Comparison of ENCODE assay signal across 9 mouse cellular contexts in the genomic region with DNA sequence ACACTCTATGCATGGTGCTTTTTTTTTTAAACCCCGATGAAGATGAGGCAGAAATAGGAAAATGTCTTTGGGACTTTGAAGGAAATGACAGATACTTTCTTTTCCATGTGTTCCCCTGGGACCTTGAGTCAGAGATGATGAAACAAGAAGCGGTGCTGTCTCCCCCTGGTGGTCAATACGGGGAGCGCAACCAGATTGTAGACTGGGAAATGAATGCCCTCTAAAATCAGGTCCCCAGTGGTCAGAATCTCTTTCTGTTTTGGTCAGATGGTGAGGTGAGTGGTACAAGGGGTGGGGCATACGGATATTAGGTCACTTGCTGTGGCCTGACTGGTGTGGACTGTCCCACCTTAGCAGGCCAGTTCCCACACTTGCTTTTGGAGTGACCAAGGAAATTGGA. TPM values are rescaled to one million over a fixed set of nuclear protein-coding genes. Genes with fewer than 3 reads are reported as not detected.
DNase-seq lines count a peak whose midpoint lies in the region; ATAC-seq and TF ChIP-seq lines count a peak whose summit lies in the region.
"Had no signal": no experiment of that assay in that cellular context is flagged by ENCODE, and none has a peak within 500 bp of the region (broad histone marks: within the 10 kb centered on the region; RNA-seq: fewer than 3 reads in every experiment).

No protein-coding gene starts in this region.

- no peak overlapping the region for H3K4me2 ChIP-seq in lung, embryonic 14.5 days
- H3K4me2 ChIP-seq: liver, embryonic 15.5 days had no signal

- ATAC-seq in cerebellum, adult (ENCODE audit: insufficient number of reproducible peaks, low FRiP score, low TSS enrichment) = peak; percentile 42; the same call in 1 of the 2 replicates
- no peak for ATAC-seq in lung, embryonic 14.5 days (ENCODE audit: insufficient read depth)

- peak; percentile 91 for TF ChIP-seq CTCF in lung, embryonic 14.5 days (IDR thresholded peaks at IDR 0.05; ENCODE audit: low read depth)

- in situ Hi-C loops in ES-E14 (cut with MboI; ENCODE audit: low sequenced_read_pairs in 2 of 2, unreplicated experiment in 2 of 2) = no loop called here

- peaks cover 0 to 11% of the 10 kb centered on the region in 2 experiments; a peak in 1 of 4 replicates for H3K4me1 ChIP-seq in ES-E14 (ENCODE audit: control insufficient read depth in 2 of 2, insufficient read depth in 2 of 2, low read length in 2 of 2, poor library complexity in 1 of 2)
- H3K4me1 ChIP-seq in lung, embryonic 14.5 days (ENCODE audit: insufficient read depth) = no peaks in the 10 kb centered on the region

- H3K36me3 ChIP-seq in ES-E14 (ENCODE audit: control insufficient read depth, insufficient read depth, low read length, poor library complexity, severe bottlenecking) = no peaks in the 10 kb centered on the region
- H3K36me3 ChIP-seq in lung, embryonic 14.5 days (ENCODE audit: insufficient read depth) = no peaks in the 10 kb centered on the region
- H3K36me3 ChIP-seq: liver, embryonic 15.5 days had no signal

- no peak overlapping the region for H3K4me3 ChIP-seq in ES-E14 (ENCODE audit: insufficient read depth in 1 of 2, low read depth in 1 of 2, low read length in 2 of 2, poor library complexity in 1 of 2, severe bottlenecking in 1 of 2)
- no peak overlapping the region for H3K4me3 ChIP-seq in lung, embryonic 14.5 days (ENCODE audit: low read depth, low read length)
- H3K4me3 ChIP-seq: liver, embryonic 15.5 days had no signal

- 3% methylated on average over 5 of the region's 5 CpGs for WGBS in lung, embryonic 14.5 days

- H3K27me3 ChIP-seq in lung, embryonic 14.5 days (ENCODE audit: insufficient read depth, low read length) = no peaks in the 10 kb centered on the region

- H3K9ac ChIP-seq in ES-E14 (ENCODE audit: insufficient read depth, low read depth, low read length, poor library complexity, severe bottlenecking) = no peak overlapping the region
- H3K9ac ChIP-seq in lung, embryonic 14.5 days = no peak overlapping the region
- H3K9ac ChIP-seq: liver, embryonic 15.5 days had no signal

- H3K9me3 ChIP-seq in ES-E14 (ENCODE audit: control insufficient read depth, insufficient read depth, low read depth, low read length) = no peaks in the 10 kb centered on the region
- no peaks in the 10 kb centered on the region for H3K9me3 ChIP-seq in lung, embryonic 14.5 days (ENCODE audit: low read depth, low read length)
- H3K9me3 ChIP-seq: liver, embryonic 15.5 days had no signal

- DNase-seq in B cell, adult 2 months = peak; percentile 82 to 84
- peak; percentile 70 for DNase-seq in ES-E14 (ENCODE audit: low read depth, low spot score)
- peak; percentile 60 to 75 for DNase-seq in frontal cortex, postnatal 14 days (ENCODE audit: low spot score in 2 of 2)
- DNase-seq in kidney, postnatal 14 days = peak; percentile 85
- DNase-seq in lung, embryonic 14.5 days = peak; percentile 87
- peak; percentile 81 to 85 for DNase-seq in right cerebral cortex, adult 2 months (ENCODE audit: low spot score in 2 of 2)
- peak; percentile 40 to 79 for DNase-seq in urinary bladder, postnatal 4 days (ENCODE audit: low spot score in 2 of 2)

- no peak overlapping the region for H3K27ac ChIP-seq in ES-E14 (ENCODE audit: insufficient read depth, low read depth, low read length, poor library complexity, severe bottlenecking)
- H3K27ac ChIP-seq in lung, embryonic 14.5 days (ENCODE audit: low read depth) = no peak overlapping the region
- H3K27ac ChIP-seq: liver, embryonic 15.5 days had no signal

TF ChIP-seq in ES-E14, 5 proteins besides CTCF, POLR2A, EP300 and RAD21:
- TF ChIP-seq CHD2 (IDR thresholded peaks at IDR 0.05; ENCODE audit: low read depth, low read length) = no peak

RNA-seq across cellular contexts. Expression of a gene that starts 9.4 kb away (rescaled TPM):
- total RNA-seq in ES-E14 (2012; rRNA removed) = 6.6 and 8.7 TPM in 2 replicates
- polyA plus RNA-seq in lung, embryonic 14.5 days (2014; fragmentation: Nextera tagmentation; extraction: Ambion mirVana) = 18.7 and 25.0 TPM in 2 replicates

RNA-seq across cellular contexts. Expression of a gene that starts 28.8 kb away (rescaled TPM):
- 26.4 and 27.3 TPM in 2 replicates for total RNA-seq in ES-E14 (2012; rRNA removed)
- polyA plus RNA-seq in lung, embryonic 14.5 days (2014; fragmentation: Nextera tagmentation; extraction: Ambion mirVana) = 0.27 and 0.42 TPM in 2 replicates
